Mouse (Mus musculus) neutrophil, adult 5-6 weeks (primary cell): Measurements from ENCODE around the gene Prr5. TPM values are rescaled to one million over a fixed set of nuclear protein-coding genes. Genes with fewer than 3 reads are reported as not detected.

Experiments
- ATAC-seq: fragments of 151-379, 151-347 bp; 2 replicates; pipeline ENCODE4 v1.8.0; 2017; ENCODE audit warnings: mild to moderate bottlenecking, moderate TSS enrichment; ENCODE audit not compliant: insufficient number of reproducible peaks, poor library complexity, low FRiP score, severe bottlenecking; ENCODE audit errors: extremely low read depth
- total RNA-seq: library from RNA; stranded (forward); fragments of 200-1000 nt; gene quantifications from 2 replicates; pipeline ENCODE4 v1.2.3, GENCODE M21; 2017

The Prr5 gene
- total RNA-seq, 1 experiment from 2014 or later, result 29.6 TPM

DNA sequence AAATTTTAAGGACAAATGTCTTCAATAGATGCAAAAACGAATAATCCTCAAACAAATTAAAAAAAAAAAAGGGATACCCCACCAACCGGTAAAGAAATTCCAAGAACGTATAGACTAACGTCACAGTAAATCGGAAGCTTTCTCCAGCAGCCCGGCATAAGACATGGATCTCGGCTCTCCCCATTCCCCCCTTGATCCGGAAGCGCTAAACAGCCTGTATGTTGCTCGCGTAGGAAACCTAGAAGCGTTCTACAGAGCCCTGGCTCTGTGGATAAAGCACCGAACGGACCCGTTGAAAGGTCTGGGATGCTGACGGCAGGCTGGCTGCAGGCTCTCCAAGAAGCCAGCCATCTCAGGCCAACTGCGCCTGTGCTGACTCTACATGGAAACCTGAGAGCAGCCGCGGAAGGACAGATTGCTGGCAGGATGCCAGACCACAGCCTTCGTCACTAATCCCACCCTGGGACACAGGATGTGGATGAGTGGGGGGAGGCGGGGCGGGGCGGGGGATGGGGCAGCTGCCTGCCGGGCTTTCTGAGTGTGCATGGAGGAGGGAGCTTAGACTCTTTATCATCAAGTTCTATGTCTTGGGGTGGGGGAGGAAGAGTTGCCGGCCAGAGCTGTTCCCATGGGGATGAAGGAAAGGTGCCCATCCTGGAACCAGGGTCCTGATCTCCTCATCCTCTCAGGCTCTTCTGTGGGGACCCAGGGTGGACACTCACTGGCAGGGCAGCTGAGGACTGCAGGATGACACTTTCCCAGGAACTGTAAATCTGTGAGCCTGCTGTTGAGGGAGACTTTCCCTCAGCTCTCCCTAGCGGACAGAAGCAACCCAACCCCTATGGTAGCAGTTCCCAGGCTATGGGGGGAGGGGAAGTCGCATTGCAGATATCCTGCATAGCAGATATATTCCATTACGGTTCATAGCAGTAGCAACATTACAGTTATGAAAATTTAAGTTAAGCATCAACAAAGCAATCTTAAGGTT, 15.1 kb upstream of the Prr5 start:
- no peak for ATAC-seq

GRCm38 (mm10) chr15:84654975-84655374, 14.4 kb upstream of the Prr5 start:
- ATAC-seq, result no peak

DNA sequence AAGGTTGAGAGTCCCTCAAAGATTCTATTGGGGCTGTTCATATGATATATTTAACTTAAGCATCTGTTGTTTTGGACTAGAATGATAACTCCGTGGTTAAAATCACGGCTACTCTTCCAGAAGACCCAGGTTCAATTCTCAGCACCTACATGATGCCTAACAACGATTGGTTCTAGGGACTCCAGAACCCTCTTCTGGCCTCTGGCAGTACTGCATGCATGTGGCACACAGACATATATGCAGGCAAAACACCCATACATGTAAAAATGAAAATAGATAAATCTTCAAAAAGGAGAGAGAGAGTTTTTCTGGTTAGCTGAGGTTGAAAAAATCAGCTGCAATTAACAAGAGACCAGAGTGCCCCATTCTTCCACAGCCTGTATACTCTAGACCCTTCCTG, 12.7 kb upstream of the Prr5 start:
- ATAC-seq, result no peak

DNA sequence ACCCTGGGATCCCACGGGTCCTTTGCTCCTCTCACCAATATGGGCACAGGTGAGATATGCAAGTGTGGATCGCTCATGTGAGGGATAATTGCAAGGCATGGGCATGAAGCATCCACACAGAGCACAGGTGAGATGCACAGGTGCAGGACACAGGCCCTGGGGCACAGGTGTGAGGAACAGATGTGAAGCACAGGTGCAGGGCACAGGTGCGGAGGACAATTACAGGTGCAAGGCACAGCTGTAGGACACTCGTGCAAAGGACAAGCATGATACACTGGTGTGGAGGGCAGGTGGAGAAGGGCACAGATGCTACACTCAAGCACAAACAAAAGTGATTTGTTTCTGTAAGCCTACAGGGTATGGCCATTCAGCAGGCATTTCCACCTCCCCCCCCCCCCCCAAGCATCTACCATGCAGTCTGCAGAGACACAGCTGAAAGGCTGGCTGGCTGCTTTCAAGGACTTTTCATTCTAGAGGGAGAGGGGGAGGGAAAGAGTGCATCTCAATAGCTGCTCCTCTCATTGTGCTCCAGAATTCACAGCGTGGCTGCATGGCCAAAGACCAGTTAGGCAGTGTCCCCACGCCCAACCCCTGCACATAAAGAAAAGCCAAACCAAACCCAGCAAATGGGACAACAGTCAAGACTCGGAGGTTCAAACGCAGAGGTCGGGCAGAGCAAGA, 11.9 kb upstream of the Prr5 start:
- ATAC-seq, result no peak

DNA sequence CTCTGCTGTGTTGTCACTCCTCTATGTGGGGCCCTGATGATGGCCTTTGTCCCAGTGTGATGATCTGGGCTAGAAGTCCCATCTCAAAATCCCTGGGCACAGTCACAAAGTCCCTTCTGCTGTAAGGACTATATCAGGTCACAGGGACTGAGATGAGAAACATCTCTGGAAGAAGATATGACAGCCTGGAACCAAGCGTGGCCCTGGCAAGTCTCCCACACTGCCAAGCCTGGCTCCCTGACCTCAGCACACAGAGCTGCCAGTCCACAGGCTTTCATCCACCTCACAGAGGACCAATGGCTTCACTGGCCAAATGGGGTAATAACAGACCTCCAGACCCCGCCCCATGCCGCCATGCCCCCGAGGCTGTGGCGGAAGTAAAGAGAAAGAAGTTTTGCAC, 10.8 kb upstream of the Prr5 start:
- ATAC-seq, result no peak

GRCm38 (mm10) chr15:84659856-84660255, 9.6 kb upstream of the Prr5 start:
- no peak for ATAC-seq

DNA sequence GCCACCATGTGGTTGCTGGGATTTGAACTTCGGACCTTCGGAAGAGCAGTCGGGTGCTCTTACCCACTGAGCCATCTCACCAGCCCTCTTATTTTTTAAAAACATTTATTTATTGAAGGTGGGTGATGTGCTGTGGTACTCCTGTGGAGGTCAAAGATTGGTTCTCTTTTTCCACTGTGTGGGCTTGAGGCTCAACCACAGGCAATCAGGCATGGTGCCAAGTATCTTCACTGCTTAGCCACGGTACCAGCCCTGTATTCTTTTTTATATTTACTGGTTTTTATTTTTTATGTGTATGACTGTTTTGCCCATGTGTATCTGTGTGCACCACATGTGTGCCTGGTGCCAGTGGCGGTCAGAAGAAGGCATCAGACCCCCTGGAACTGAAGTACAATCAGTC, 8.1 kb upstream of the Prr5 start:
- no peak for ATAC-seq

GRCm38 (mm10) chr15:84662952-84663684, 6.3 kb upstream of the Prr5 start:
- ATAC-seq, result no peak

DNA sequence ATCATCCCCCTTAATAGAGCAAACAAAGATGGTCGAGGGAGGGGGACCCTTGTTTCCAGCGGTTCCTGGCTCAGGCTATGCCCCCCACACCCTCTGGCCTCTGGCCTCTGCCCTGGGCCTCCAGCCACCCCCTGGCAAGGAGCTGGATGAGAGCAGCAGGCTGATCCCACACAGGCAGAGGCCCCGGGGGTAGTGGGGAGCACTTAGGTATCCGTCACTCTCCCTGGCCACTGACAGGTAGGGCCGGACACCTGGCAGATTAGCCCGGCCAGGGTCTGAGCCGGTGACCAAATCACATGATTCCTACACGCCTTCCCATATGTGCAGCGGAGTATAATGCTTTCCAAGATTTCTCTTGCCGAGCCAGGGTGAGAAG, 5.7 kb upstream of the Prr5 start:
- ATAC-seq, result no peak

GRCm38 (mm10) chr15:84664542-84665460, 4.6 kb upstream of the Prr5 start:
- ATAC-seq, result no peak

- ATAC-seq, result no peak
These were observed 3.8 kb upstream of the Prr5 start for GRCm38 (mm10) chr15:84665662-84666061.

- ATAC-seq, result no peak
These were observed 3.4 kb upstream of the Prr5 start for GRCm38 (mm10) chr15:84666065-84666464.

DNA sequence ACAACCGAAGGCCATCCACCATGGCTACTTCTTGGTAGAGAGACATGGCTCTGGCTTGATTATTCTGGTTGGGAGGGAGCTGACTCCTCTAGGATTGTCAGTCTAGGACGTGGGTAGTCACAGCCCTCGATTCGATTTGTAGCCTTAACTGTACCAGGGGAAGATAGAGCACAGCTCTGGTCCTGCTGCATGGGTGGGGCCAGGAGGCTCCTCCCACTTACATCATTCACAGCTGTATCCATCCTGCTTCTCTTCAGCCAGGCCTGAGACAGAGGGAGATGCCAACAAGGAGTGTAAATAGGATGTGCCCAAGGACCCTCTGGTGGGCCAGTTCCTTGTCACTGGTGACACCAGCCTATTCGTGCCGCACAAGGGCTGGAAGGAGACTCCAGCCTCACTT, 1.8 kb upstream of the Prr5 start:
- no peak for ATAC-seq

- ATAC-seq, result no peak
These were observed 594 bp downstream of the Prr5 start for GRCm38 (mm10) chr15:84669771-84670656.

GRCm38 (mm10) chr15:84670657-84671055, 1.2 kb downstream of the Prr5 start:
- no peak for ATAC-seq

- ATAC-seq, result peak; percentile 18; the same call in 1 of the 2 replicates
These were observed 2.2 kb downstream of the Prr5 start for GRCm38 (mm10) chr15:84671401-84672307.

DNA sequence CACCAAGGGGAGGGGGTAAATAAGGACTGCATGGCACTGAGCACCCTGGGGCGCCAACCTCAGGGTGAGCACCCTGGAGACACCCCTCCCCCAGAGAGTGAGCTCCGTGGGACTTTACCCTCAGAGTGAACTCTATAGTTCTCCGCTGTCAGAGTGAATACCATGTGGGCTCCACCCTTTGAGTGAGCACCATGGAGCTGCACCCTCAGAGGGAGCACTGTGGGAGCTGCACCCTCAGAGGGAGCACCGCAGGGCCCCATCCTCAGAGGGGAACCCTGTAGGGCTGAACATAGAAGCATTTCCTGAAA, 2.8 kb downstream of the Prr5 start:
- no peak for ATAC-seq
